Mouse (Mus musculus) testis, adult 2 months (tissue): ENCODE data around the gene Il12rb1.

Source experiments
- CTCF ChIP-seq: fragments of 200-500 bp; IDR thresholded peaks from 2 replicates; pipeline ENCODE4 v1.5.1; 2012; ENCODE audit warnings: low read depth, mild to moderate bottlenecking, inconsistent platforms, low read length, moderate library complexity; ENCODE audit not compliant: control insufficient read depth, insufficient read depth, insufficient replicate concordance
- POLR2A ChIP-seq: fragments of 200-500 bp; IDR thresholded peaks from 2 replicates; pipeline ENCODE4 v1.6.1; 2012; ENCODE audit warnings: low read depth, mild to moderate bottlenecking, inconsistent platforms, low read length, moderate library complexity; ENCODE audit not compliant: control insufficient read depth

- TF ChIP-seq CTCF (no peak), POLR2A (no peak)
Measured at GRCm38 (mm10) chr8:70773833-70774232, 34.4 kb upstream of the Il12rb1 start.
